Mouse (Mus musculus) heart, adult 8-10 months (tissue): ENCODE data around the gene Pemt. TPM values are rescaled to one million over a fixed set of nuclear protein-coding genes. Genes with fewer than 3 reads are reported as not detected.
A peak's percentile ranks its signal among the peaks of the same experiment; 100 is the strongest.

Experiments used
- DNase-seq: peaks from one replicate; pipeline ENCODE4 v3.0.0; 2022; ENCODE audit warnings: low spot score
- total RNA-seq, 4 experiments: library from RNA; stranded (reverse); gene quantifications; 2 replicates each; pipeline ENCODE4 v1.2.4; 2022

Pemt gene
- total RNA-seq, 4 experiments from 2014 or later, result 1.6 to 2.6 (median 2.1) TPM

DNA sequence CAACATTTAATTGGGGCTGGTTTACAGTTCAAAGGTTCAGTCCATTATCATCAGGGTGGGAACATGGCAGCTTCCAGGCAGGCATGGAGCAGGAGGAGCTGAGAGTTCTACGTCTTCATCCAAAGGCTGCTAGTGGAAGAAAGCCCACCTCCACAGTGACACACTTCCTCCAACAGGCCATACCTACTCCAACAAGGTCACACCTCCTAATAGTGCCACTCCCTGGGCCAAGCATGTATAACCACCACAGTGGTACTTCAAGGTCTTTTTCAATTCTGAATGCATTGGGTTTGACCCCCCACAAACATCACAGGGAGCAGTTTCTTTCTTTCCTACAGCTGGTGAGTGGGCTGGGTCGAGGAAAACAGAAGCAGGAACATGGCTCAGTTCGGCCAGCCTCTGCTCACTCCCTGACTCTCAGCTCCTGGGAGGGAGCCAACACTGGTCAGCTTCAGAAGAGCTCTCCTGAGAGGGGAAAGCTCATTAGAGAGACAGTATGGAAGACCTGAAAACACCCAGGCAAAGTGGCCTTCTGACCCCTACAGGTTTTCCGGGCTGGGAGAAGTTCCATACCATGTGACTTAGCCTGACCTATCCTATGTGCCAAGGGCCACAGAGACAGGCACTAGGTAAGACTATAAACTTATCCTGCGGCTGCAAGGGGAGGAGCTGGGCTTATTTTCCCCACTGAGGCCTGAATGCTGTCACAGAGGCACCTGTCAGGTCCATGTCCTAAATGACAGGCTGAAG lies 44.9 kb downstream of the Pemt start:
- no peak for DNase-seq

DNA sequence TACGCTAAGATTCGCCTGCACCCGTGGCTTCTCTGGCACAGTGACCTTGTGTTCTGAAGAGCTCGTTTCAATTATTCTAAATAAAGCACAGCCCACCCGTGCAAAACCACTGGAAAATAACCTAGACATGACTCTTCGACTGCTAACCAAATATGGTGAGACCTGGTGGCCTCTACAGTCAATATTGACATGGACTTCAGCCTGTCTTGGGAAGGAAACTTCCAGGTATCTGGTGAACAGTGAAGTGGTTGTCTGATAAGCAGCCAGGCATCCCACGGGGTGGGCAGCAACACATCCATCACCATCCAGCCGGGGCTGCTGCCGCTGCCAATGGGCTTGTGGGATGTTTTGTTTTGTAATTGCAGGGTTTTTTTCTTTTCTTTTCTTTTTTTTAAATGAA lies 52.0 kb downstream of the Pemt start:
- no peak for DNase-seq

DNA sequence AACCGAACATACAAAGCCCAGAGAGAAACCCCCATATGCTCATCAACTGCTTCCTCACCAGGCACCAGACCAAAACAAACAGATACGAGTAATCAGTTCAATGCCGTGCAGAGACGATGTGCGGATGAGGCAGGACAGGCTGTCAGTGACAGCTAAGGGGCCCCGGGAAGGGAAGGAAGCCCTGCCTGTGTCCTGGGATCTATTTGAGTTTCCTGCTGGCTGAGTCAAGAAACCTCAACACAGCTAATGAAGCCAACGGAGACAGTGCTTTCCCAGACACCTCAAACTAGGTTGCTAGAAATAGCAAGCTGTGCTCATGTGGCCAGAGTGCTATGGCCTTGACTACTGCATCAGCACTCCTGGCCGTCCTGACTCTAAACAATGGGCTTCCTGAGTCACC lies 54.9 kb downstream of the Pemt start:
- DNase-seq, result no peak

DNA sequence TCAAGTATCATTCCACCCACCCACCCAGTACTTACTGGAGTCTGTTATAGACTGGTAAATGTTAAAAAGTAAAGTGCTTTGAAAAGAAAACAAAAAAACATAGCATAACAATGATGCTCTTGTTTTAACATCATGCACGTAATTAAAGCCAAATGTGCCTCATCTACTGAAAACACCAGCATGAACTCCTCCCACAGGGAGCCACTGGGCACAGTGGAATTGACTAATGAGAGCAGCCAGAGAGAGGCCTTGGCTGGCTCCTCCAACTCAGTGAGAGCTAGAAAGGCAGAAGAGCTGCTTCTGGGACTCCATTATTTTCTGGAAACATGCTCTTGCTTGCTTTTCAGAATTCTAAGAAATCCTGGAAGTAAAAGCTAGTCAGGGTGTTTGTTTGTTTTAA lies 56.9 kb downstream of the Pemt start:
- no peak for DNase-seq

DNA sequence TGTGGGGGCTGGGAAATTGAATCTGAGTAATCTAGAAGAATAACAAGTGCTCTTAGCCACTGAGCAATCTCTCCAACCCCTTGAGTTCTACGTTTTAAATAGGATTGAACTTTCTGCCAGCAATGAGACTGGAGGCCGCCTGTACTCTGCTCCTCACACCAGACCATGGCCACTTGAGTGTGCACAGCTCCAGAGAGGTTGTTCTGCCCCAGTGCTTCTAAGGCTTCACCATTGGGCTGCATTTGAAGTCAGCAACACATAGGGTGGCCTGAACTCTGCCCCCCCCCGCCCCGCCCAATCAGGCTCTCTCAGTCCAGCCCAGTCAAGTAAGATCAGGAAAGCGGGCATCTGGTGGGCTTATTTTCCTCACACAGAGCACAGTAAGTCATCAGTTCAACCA lies 68.5 kb downstream of the Pemt start:
- DNase-seq, result no peak

DNA sequence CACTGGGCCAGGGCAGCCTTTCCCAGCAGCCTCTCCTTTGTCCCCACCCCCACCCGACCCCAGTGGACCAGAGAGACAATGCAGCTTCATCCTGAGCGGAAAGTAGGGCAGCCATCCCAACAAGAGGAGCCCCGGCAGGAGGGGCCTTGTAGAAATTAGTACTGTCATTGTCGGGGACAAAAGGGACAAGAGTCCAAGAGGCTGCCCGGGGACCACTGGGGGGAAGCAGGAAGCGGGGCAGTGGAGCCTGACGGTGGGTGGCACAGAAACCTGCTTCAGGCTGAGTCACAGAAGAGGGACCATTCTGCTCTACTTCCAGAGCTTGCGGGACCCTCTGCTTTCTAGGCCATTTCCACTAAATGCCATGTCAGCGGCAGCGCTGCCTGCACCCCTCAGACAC lies 71.0 kb downstream of the Pemt start:
- no peak for DNase-seq

DNA sequence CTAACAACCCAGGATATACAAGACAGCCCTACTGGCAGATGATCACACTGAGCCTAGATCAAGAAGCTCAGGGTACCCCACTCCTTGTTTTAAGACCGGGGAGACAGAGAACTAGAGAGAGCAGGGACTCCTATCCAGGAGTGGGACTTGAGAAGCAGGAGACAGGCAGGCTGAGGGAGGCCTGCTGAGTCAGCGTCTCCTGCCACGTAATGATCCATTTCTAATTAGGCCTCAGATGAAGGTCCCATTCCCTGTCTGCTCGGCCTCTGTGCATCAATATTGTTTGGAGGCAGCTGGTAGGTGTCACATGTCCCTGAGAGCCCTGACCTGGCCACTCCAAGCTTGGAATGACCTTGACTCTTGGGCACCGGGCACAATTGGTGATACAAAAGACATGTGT lies 72.9 kb downstream of the Pemt start:
- DNase-seq, result no peak

DNA sequence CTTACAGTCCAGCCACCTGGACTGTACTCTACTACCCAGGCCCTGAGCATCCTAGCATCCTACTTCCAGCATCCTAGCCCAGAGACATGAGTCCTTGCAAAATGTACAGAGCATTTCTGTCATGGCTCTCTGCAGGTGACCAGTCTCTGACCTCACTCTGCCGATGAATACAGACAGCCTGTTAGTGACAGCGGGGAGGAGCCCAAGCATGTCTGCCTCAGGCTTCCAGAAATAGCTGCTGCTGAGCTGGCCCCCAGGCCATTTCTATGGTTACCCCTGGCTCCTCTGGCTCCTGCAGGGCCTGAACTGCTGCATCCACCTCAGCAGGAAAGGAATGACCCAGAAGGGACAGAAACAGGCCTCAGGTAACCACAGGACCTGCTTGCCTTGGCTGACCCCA lies 74.6 kb downstream of the Pemt start:
- DNase-seq, result no peak

DNA sequence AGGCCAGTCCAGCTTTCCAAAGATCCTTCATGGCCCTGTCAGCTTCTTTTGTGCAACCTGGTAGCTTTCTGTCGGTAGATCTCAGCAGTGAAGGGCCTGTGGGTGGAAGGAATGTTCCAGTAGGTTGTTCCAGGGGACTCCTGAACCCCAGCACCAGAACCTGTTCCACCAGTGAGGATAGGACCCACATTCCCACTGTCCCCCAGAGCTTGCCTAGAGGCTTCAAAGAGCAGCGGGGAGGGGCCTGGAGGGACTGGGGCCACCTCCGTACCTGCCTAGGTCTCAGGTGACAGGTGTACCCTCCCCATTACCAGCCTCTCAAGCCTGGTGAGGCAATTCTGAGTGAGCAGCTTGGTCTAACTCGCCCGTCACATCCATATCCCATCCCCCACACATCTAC lies 75.5 kb downstream of the Pemt start:
- DNase-seq, result no peak

DNA sequence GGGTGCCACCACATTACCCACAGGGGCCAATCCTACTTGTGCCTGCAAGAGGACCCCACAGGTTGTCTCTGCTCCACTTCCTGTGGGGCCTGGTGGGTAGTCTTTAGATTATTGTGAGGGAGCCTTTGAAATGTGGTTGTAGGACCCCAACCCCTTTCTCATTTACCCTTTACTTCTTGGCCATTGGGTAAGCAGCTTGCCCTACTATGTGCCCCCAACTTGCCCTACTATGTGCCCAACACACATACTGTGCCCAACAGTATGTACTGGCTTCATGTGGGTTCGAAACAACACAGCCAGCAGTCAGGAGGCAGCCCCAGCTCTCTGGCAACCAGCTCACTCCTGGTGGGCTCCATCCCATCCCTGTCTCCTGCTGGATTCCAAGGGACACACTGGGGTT lies 78.5 kb downstream of the Pemt start:
- DNase-seq, result no peak

DNA sequence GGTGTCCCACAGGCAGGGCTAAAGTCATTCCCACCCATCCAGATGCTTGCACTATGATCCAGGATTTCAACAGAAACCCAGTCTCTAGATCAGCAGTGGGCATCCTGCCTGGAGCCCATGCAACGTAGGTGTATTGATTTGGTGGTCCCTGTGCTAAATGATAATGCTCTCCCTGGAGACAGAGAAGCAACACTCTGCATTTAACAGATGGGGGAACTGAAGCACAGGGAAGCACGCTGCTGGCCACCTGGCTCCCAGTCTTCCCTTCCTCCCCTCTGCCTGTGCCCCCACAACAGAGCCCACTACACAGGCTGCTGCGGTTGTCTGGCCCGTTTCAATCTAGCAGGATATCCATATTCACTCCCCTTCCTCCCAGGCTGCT lies 80.2 kb downstream of the Pemt start:
- DNase-seq, result no peak

DNA sequence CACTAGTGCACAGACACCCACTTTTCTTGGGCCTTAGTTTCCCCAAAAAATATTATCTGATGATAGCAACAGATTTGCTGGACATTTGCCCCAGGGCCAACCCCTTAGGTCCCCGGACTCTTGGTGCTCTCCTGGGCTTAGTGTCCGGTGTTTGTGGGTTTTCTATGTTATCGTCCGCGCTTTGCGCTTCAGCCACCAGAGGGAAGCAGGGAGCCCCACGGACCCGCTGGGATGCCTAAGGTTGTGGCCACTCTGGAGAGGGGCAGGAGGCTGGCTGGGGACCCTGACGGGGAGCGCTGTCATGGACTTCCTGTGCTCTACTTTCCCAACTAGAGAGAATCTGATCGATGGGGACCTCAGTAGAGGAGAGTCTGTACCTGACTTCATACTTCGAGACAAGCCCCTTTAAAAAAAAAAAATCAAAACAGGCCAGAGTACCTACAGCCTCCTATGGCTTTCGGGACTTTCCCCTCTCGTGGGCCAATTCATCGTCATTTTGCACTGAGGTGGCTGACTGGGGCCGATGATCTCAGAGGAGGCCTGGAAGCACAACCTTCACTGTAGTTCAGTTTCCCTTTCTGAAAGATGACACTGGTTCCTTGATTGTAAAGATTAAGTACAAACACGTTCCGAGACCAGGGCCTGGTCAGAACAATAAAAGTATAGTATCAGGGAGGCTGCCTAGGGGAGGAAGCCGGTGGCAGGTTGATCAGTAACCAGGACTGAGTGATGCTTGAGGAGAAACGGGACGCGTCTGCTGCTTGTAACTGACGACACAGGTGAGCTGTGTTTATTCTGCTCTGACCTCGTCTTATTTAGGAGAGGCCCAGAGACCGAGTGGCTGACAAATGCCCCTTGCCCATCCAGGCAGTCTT lies 80.8 kb downstream of the Pemt start:
- peak; percentile 83 for DNase-seq

DNA sequence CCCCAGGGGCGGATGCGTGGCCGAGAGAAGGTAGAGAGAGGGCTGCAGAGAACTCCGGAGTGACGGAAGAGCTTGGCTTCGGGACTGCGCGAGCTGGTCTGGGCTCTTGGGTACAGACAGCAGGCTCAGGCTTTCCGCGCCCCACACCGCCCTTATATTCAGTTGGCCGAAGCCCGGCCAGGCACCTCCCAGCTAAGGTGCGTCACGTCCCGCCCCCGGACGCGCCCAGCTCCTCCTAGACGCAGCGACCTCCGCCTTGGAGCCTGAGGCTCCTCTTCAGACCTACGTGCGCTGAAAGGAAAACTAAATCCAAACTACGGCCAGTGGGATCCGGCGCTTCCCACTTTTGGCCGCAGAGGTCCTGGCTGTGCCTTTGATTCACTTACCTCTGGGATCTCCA lies 81.5 kb downstream of the Pemt start, which contains the start of gene Rasd1:
TSS of gene Rasd1 (minus strand) at position 127 of the 400 bp plus-strand sequence.
- DNase-seq, result peak; percentile 82

DNA sequence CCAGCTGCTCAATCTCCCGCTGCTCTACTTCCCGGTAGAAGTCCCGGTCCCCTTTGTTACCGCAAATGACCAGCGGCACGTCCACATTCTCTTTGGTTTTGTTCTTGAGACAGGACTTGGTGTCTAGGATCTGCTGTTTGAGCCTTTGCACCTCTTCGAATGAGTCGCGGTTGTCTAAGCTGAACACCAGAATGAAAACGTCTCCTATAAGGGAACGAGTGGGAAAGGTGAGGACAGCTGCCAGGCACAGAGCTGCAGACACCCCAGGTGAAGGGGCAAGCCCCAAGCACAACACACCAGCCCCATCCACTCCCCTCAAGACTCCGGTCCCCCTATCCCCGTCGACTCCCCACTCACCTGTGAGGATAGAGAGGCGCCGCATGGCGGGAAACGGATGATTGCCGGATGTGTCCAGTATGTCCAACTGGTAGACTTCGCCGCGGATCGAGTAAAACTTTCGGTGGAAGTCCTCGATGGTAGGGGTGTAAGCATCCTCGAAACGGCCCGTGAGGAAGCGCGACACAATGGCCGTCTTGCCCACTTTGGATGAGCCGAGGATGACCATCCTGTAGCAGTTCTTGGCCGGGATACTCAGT lies 82.0 kb downstream of the Pemt start:
- no peak for DNase-seq

DNA sequence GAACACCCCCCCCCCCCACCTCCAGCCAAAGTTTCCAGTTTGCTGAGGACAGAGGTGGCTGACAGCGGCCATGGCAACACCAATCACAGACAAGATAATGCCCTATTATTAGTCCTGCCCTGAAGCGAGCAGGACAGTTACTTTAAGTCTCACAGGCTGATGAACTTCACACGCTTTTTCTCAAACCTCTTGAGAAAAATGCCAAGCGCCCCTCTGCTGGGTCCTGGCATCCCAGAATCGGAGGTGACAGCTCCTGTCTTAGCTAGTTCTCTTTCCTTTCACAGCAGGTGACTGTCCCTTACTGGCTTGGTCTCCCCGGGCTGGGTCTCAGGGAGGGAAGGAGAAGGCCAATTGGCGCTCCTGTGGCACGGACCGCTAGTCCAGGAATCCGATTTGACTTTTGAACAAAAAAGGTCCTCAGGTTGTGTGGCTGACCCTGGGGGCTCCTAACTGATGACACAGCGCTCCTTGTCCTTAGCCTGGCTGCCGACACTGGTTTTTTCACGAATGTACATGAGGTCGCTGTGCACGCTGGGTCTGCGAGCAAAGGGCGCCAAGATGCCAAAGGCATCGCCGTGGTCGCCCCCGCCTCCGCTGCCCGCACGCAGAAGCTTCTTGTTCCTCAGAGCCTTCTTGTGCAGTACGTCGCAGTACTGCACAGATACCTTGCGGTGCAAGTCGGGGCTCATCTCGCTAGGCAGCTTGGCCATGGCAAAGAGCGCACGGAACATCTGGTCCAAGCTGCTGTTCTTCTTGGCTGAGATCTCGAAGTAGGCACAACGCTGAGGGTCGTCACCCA lies 82.7 kb downstream of the Pemt start:
- no peak for DNase-seq

DNA sequence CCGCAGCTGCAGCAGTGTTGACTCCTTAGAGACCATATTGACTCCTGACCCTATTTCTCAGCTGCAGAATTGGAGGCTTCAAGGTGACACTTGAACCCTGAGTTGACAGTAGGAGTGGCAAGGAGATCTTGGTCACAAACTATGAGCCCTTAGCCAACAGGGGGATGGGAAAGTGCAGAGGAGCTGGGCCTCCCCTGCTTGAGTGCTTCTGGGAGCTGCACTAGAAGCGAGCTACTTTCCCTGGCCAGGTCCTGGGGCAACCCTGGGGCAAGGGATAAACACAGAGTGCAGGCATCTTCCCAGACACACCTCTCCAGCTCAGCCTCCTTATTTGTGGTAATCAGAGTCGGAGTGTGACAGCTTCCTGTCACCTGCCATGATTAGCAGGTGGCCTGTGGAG lies 83.7 kb downstream of the Pemt start:
- DNase-seq, result no peak

DNA sequence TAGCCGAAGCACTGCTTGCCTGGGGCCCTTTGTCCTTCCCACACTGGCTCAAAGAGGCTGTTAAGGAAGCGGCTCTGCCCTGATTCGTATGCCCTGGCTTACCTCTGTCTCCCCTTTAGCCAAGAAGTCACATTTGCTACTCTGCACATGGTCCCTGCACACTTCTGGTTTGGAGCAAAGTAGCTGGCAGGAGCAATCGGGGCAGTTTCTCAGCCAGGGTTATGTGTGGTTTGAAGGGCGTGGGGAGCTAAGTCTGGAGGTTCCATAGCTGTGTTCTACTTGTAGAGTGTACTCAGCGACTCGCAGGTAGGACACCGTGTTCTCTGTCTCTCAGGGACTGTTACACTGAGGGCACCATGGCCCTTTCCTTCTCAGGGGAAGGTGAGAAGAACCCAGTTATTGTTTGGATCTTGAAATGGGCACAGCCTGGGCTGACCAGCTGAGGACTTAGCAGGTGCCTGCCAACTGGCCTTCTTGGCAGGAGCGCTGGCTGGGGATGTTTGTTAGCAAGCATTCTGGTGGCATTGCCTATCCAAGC lies 84.9 kb downstream of the Pemt start:
- no peak for DNase-seq

DNA sequence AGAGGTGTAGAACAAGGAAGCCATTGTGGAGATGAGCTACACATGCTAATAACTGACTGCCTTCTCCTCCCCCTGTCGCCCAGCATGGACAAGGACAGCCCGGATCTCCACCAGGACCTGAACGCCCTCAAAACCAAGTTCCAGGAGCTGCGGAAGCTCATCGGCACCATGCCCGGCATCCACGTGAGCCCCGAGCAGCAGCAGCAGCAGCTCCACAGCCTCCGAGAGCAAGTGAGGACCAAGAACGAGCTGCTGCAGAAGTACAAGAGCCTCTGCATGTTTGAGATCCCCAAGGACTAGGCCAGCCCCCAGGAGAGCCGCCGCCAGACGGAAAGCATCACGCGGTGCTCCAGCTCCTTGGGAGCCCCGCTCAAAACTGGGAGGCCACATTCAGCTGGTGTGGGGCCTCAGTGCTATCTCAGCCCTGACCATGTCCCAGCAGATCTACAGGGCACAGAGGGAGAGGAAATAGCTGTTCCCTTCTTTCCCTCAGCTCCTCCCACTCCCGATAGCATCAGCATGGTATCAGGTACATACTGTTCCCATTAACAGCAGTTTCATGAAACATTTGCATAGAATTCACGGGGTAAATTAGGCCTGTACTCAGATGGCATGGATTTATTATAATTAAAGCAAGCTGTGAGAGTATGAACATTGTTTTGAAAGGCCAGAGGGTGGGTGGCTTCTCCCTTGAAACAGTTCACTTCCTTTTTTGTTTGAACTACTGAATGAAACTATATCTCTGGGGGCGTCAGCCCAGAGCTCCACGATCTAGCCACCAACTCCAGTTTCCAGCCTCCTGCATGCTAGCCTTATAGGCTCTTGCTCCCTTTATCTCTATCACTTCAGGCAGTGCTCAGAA lies 85.6 kb downstream of the Pemt start:
- DNase-seq, result no peak

DNA sequence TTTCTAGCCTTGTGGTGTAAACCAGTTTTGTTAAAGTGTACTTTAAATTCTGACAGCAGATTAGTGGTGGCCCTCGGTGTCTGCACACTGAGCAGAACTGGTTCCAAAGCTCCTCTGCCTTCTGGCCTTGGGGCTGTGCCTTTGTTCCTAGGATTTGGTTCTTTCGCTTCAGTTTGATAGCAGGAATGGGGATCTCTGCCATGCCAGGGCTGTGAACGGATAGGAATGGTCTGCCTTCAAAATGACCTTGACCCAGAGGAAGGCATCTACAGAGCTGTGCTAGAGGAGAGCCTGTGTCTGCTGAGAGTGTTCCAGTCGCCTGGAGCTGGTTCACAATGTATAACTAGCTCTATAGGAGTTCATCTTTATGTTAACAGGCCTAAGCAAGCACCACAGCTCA lies 86.8 kb downstream of the Pemt start:
- DNase-seq, result no peak

DNA sequence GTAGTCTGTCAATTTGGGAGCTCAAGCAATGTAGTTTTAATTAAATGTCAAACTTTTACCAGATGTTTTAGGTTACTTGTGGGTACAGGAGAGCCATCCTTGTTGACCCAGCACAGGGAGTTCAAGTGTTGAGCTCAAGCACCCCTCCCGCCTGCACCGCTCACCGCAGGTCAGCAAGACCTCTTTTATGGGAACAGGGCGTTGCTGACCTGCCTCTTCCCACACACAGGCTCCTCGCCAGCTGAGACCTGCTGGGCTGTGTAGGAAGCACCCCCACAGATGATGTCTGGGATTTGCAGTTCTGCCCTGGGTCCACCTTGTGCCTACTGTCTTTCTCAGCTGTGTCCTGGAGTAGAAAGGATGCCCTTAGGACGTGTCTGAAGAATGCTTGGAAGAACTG lies 89.5 kb downstream of the Pemt start:
- no peak for DNase-seq

DNA sequence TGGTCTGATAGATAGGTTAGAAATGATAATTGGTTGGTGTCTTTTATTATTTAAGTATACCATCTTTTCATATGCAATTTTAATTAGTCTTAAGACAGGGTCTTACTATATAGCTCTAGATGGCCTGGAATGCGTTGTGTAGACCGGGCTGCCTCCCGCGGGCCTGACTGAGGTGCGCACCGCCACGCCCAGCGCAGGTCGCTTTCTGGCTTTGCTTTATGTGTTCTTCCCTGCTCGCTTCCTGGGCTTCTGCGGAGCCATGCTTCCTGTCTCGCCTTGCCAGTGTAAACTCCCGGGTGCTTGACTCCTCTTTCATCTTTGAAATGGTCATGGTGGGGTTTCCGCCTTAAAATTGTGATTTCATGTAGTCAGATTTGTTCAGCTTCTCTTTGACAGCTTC lies 93.4 kb downstream of the Pemt start:
- no peak for DNase-seq
